ENCODE assay signal across 18 mouse cellular contexts in genomic region chr3:15329549-15329948, GRCm38 (mm10). TPM values are rescaled to one million over a fixed set of nuclear protein-coding genes. Genes with fewer than 3 reads are reported as not detected.
"Had no signal": no experiment of that assay in that cellular context is flagged by ENCODE, and none has a peak within 500 bp of the region (broad histone marks: within the 10 kb centered on the region; RNA-seq: fewer than 3 reads in every experiment).

No protein-coding gene starts in this region.

- H3K27me3 ChIP-seq: limb, embryonic 15.5 days; megakaryocyte, embryonic 14.5 days; midbrain, embryonic 13.5 days; midbrain, embryonic 15.5 days; neural tube, embryonic 12.5 days had no signal

- ATAC-seq: midbrain, embryonic 13.5 days; midbrain, embryonic 15.5 days had no signal

- H3K27ac ChIP-seq: limb, embryonic 15.5 days; macrophage; midbrain, embryonic 13.5 days; midbrain, embryonic 15.5 days; neural tube, embryonic 12.5 days had no signal

- H3K4me2 ChIP-seq: limb, embryonic 15.5 days; lung, embryonic 14.5 days; midbrain, embryonic 11.5 days; midbrain, embryonic 13.5 days; midbrain, embryonic 15.5 days; neural tube, embryonic 12.5 days had no signal

- H3K9me3 ChIP-seq: limb, embryonic 15.5 days; megakaryocyte, embryonic 14.5 days; midbrain, embryonic 13.5 days; midbrain, embryonic 15.5 days had no signal

- H3K4me1 ChIP-seq: limb, embryonic 15.5 days; megakaryocyte, embryonic 14.5 days; midbrain, embryonic 13.5 days; midbrain, embryonic 15.5 days; neural tube, embryonic 12.5 days had no signal

- DNase-seq: lung, adult 18-20 months; lung, embryonic 14.5 days; lung, postnatal 10 days; lung, postnatal 36 days; right cerebral cortex, postnatal 14 days; thymus, adult 18-20 months; thymus, postnatal 25 days; thymus, postnatal 4 days had no signal

- H3K9ac ChIP-seq: limb, embryonic 15.5 days; lung, embryonic 14.5 days; midbrain, embryonic 13.5 days; midbrain, embryonic 15.5 days; neural tube, embryonic 12.5 days had no signal

- H3K36me3 ChIP-seq: limb, embryonic 15.5 days; midbrain, embryonic 13.5 days; midbrain, embryonic 15.5 days; neural tube, embryonic 12.5 days had no signal

- H3K4me3 ChIP-seq: limb, embryonic 15.5 days; megakaryocyte, embryonic 14.5 days; midbrain, embryonic 13.5 days; midbrain, embryonic 15.5 days; neural tube, embryonic 12.5 days had no signal

RNA-seq across cellular contexts. Expression of gene Gm9733, which starts 2.6 kb away (rescaled TPM):
- polyA plus RNA-seq: limb, embryonic 15.5 days; lung, embryonic 14.5 days; macrophage; midbrain, embryonic 11.5 days; midbrain, embryonic 13.5 days; midbrain, embryonic 15.5 days; midbrain, postnatal 0 days; neural tube, embryonic 12.5 days; neural tube, embryonic 14.5 days; stomach, embryonic 14.5 days had no signal
